Mouse (Mus musculus) midbrain, embryonic 11.5 days (tissue): ENCODE data around the gene Rpl32. TPM values are rescaled to one million over a fixed set of nuclear protein-coding genes. Genes with fewer than 3 reads are reported as not detected.
A peak's percentile ranks its signal among the peaks of the same experiment; 100 is the strongest.

Experiments
- ATAC-seq: fragments of 200-750 bp; cut with Nextera tagmentation; 2 replicates; pipeline ENCODE4 v1.8.0; 2017; ENCODE audit warnings: moderate TSS enrichment, moderate library complexity; ENCODE audit not compliant: low FRiP score
- DNase-seq: peaks from one replicate; pipeline ENCODE4 v3.0.0; 2015; ENCODE audit warnings: low spot score; ENCODE audit errors: missing footprints
- H3K27ac ChIP-seq: fragments of 300-500 bp; sonication (generic); 2 replicates; pipeline ENCODE4 v1.5.1; 2014; ENCODE audit warnings: low read depth, low read length
- H3K27me3 ChIP-seq: fragments of 300-500 bp; sonication (generic); 2 replicates; pipeline ENCODE4 v1.6.1; 2014; ENCODE audit warnings: mild to moderate bottlenecking, low read length, moderate library complexity, mixed read lengths; ENCODE audit not compliant: control insufficient read depth, insufficient read depth
- H3K36me3 ChIP-seq: fragments of 300-500 bp; sonication (generic); 2 replicates; pipeline ENCODE4 v1.6.1; 2014; ENCODE audit warnings: mild to moderate bottlenecking, low read length, moderate library complexity, mixed read lengths; ENCODE audit not compliant: control insufficient read depth, insufficient read depth
- H3K4me1 ChIP-seq: fragments of 300-500 bp; sonication (generic); 2 replicates; pipeline ENCODE4 v1.6.1; 2014; ENCODE audit warnings: low read length; ENCODE audit not compliant: control insufficient read depth, insufficient read depth
- H3K4me2 ChIP-seq: fragments of 300-500 bp; sonication (generic); 2 replicates; pipeline ENCODE4 v1.6.1; 2014; ENCODE audit warnings: mild to moderate bottlenecking, moderate library complexity
- H3K4me3 ChIP-seq: fragments of 300-500 bp; sonication (generic); 2 replicates; pipeline ENCODE4 v1.5.1; 2014; ENCODE audit warnings: low read depth, low read length
- H3K9ac ChIP-seq: fragments of 300-500 bp; sonication (generic); 2 replicates; pipeline ENCODE4 v1.6.1; 2014; ENCODE audit warnings: low read length
- H3K9me3 ChIP-seq: fragments of 300-500 bp; sonication (generic); 2 replicates; pipeline ENCODE4 v1.6.1; 2016; ENCODE audit warnings: low read length; ENCODE audit not compliant: control insufficient read depth
- WGBS: fragments of 180-500 bp; shearing (Covaris S2); extraction: QIAGEN DNeasy Blood & Tissue Kit; methylation state at CpG from one replicate; pipeline ENCODE4 v1.1.7; 2014; 5-methylcytosine and 5-hydroxymethylcytosine counted together
- polyA plus RNA-seq: library from polyadenylated mRNA; unstranded; fragments of >200 nt; fragmentation: Nextera tagmentation; extraction: Ambion mirVana; gene quantifications from 2 replicates; pipeline ENCODE4 v1.2.1, GENCODE M21; 2014

Rpl32 gene
- polyA plus RNA-seq, 1 experiment from 2014 or later, result 1,848 TPM

GRCm38 (mm10) chr6:115774501-115774921 is 34.0 kb downstream of the Rpl32 start, which contains the start of gene Cand2:
TSS of gene Cand2 (plus strand) at chr6:115774538.
- H3K4me2 ChIP-seq, result peak within 1 kb of the TSS; percentile 87
- 2% methylated on average over 12 of the region's 28 CpGs for WGBS
- DNase-seq (peak; percentile 98), ATAC-seq (peak; percentile 90)
- H3K27me3 ChIP-seq, result no peaks in the 10 kb centered on the region
- no peaks in the 10 kb centered on the region for H3K9me3 ChIP-seq
- H3K4me1 ChIP-seq, result peaks cover 18% of the 10 kb centered on the region
- peak within 1 kb of the TSS; percentile 56; the same call in 1 of the 2 replicates for H3K27ac ChIP-seq
- no peaks in the 10 kb centered on the region for H3K36me3 ChIP-seq
- H3K4me3 ChIP-seq, result peak within 1 kb of the TSS; percentile 80
- H3K9ac ChIP-seq, result peak within 1 kb of the TSS; percentile 88

GRCm38 (mm10) chr6:115773966-115774413 is 34.6 kb downstream of the Rpl32 start:
- H3K27me3 ChIP-seq, result no peaks in the 10 kb centered on the region
- H3K27ac ChIP-seq, result peak overlapping the region; percentile 25; the same call in 1 of the 2 replicates
- ATAC-seq, result peak; percentile 90
- peak overlapping the region; percentile 55 for H3K4me2 ChIP-seq
- H3K4me3 ChIP-seq, result peak overlapping the region; percentile 80
- no peaks in the 10 kb centered on the region for H3K9me3 ChIP-seq
- WGBS, result under 1% methylated on average over 14 of the region's 14 CpGs
- H3K4me1 ChIP-seq, result peaks cover 18% of the 10 kb centered on the region
- H3K9ac ChIP-seq, result peak overlapping the region; percentile 33
- peak; percentile 98 for DNase-seq
- no peaks in the 10 kb centered on the region for H3K36me3 ChIP-seq

DNA sequence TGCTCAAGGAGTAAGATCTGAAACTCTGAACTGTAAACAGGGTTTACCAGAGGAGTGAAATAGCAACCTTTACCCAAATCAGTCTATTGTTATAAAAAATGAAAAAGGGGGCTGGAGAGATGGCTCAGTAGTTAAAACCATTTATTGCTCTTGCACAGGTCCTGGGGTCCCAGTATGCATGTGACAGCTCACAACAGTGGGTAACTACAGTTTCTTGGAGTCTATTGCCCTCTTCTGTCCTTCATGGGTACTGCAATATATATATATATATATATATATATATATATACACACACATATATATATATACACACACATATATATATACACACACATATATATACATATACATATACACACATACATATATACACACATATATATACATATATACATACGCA is 35.9 kb downstream of the Rpl32 start:
- DNase-seq, result no peak

GRCm38 (mm10) chr6:115772201-115772600 is 36.3 kb downstream of the Rpl32 start:
- H3K36me3 ChIP-seq, result no peaks in the 10 kb centered on the region
- 76% methylated on average over 6 of the region's 6 CpGs for WGBS
- no peak for DNase-seq
- no peaks in the 10 kb centered on the region for H3K9me3 ChIP-seq
- no peak overlapping the region for H3K9ac ChIP-seq
- ATAC-seq, result no peak
- H3K4me2 ChIP-seq, result no peak overlapping the region
- no peak overlapping the region for H3K4me3 ChIP-seq
- peaks cover 18% of the 10 kb centered on the region for H3K4me1 ChIP-seq
- no peaks in the 10 kb centered on the region for H3K27me3 ChIP-seq
- H3K27ac ChIP-seq, result no peak overlapping the region

More for the DNA sequence above, 35.9 kb downstream of the Rpl32 start:
- 89% methylated on average over 1 of the region's 1 CpGs for WGBS
- Histone ChIP-seq H3K4me3 (no peak overlapping the region), H3K27me3 (no peaks in the 10 kb centered on the region), H3K4me2 (no peak overlapping the region), H3K27ac (no peak overlapping the region), H3K4me1 (peaks cover 18% of the 10 kb centered on the region), H3K36me3 (no peaks in the 10 kb centered on the region), H3K9me3 (no peaks in the 10 kb centered on the region), H3K9ac (no peak overlapping the region)
- ATAC-seq, result no peak

GRCm38 (mm10) chr6:115770852-115771251 is 37.7 kb downstream of the Rpl32 start:
- DNase-seq, result no peak
- WGBS, result 85% methylated on average over 4 of the region's 4 CpGs
- H3K4me3 ChIP-seq, result no peak overlapping the region
- no peaks in the 10 kb centered on the region for H3K27me3 ChIP-seq
- no peak overlapping the region for H3K27ac ChIP-seq
- ATAC-seq, result no peak
- no peak overlapping the region for H3K4me2 ChIP-seq
- H3K36me3 ChIP-seq, result no peaks in the 10 kb centered on the region
- H3K9me3 ChIP-seq, result no peaks in the 10 kb centered on the region
- H3K4me1 ChIP-seq, result peaks cover 9% of the 10 kb centered on the region
- H3K9ac ChIP-seq, result no peak overlapping the region

DNA sequence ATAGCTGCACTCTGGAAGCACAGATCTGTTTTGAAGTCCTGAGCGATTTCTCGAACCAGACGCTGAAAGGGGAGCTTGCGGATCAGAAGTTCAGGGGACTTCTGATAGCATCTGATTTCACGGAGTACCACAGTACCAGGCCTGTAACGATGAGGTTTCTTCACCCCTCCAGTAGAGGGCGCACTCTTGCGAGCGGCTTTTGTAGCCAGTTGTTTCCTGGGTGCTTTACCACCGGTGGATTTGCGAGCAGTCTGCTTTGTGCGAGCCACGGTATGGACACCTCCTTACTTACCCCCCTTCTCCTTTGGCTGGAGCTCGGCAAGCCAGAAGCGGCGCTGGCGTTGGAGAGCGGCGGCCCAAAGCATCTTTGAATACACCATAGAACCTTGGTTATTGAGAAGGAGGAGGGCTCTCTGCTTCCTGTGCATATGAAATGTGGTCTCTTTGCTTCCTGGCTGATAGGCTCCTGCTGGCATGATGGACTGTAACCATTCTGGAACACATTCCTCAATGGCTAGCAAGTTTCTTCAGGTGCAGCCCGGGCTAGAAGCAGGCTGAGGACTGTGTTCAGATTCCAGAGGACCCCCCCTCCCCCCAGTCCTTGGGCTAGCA is 38.4 kb downstream of the Rpl32 start:
- H3K36me3 ChIP-seq, result no peaks in the 10 kb centered on the region
- H3K4me1 ChIP-seq, result peaks cover 2% of the 10 kb centered on the region
- no peaks in the 10 kb centered on the region for H3K27me3 ChIP-seq
- H3K9ac ChIP-seq, result no peak overlapping the region
- H3K4me2 ChIP-seq, result no peak overlapping the region
- no peaks in the 10 kb centered on the region for H3K9me3 ChIP-seq
- 87% methylated on average over 20 of the region's 20 CpGs for whole genome bisulfite sequencing
- H3K4me3 ChIP-seq, result no peak overlapping the region
- ATAC-seq (no peak), DNase-seq (no peak)
- no peak overlapping the region for H3K27ac ChIP-seq

DNA sequence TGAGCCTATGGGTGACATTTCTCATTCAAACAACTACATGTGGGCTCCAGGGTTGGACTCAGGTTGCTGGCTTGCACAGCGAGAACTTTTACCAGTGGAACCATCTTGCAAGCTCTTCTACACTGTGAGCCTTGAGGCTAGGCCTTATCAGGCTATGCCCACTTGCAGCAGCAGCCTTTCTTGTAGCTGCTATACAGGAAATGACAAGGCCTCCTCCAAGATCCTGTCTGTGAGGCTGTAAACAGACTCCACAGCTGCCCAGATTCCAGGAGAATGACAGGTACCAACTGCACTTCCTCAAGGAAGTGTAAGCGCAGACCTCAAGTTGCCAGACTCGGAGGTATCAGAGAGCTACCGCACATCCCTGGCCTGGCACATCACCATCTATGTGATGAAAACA is 40.3 kb downstream of the Rpl32 start:
- no peaks in the 10 kb centered on the region for H3K36me3 ChIP-seq
- H3K4me3 ChIP-seq, result no peak overlapping the region
- WGBS, result 92% methylated on average over 4 of the region's 4 CpGs
- no peak for ATAC-seq
- H3K9ac ChIP-seq, result no peak overlapping the region
- H3K27ac ChIP-seq, result no peak overlapping the region
- no peak overlapping the region for H3K4me2 ChIP-seq
- H3K9me3 ChIP-seq, result no peaks in the 10 kb centered on the region
- peaks cover 8% of the 10 kb centered on the region for H3K4me1 ChIP-seq
- H3K27me3 ChIP-seq, result no peaks in the 10 kb centered on the region
- no peak for DNase-seq

GRCm38 (mm10) chr6:115767357-115767756 is 41.2 kb downstream of the Rpl32 start:
- Histone ChIP-seq H3K9me3 (no peaks in the 10 kb centered on the region), H3K36me3 (no peaks in the 10 kb centered on the region), H3K4me2 (no peak overlapping the region), H3K27me3 (no peaks in the 10 kb centered on the region), H3K9ac (no peak overlapping the region), H3K4me3 (no peak overlapping the region), H3K4me1 (peaks cover 13% of the 10 kb centered on the region), H3K27ac (no peak overlapping the region)
- 43% methylated on average over 9 of the region's 9 CpGs for WGBS
- DNase-seq (no peak), ATAC-seq (no peak)

DNA sequence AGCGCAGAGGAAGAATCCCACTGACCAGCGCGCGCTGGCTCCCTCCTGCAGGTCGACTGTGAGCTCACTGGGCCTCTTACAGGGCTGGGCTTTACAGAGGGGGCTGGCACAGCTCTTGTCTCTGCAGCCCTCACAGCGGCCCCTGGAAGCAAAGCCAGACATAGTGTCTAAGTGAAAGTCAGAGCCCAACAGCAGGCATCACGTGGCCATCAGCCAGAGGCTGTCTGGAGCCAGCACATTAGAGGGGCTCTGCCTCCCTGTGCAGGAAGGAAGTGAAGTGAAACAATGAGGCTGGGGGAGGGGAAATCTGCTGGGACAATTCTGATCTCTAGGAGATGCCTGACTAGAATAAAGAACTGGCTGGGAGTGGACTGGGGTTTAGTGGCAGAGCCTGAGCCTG is 44.4 kb downstream of the Rpl32 start:
- no peaks in the 10 kb centered on the region for H3K9me3 ChIP-seq
- ATAC-seq, result peak; percentile 87
- H3K4me1 ChIP-seq, result peaks cover 15% of the 10 kb centered on the region
- DNase-seq, result peak; percentile 92
- H3K36me3 ChIP-seq, result no peaks in the 10 kb centered on the region
- no peak overlapping the region for H3K4me3 ChIP-seq
- H3K9ac ChIP-seq, result peak overlapping the region; percentile 54
- WGBS, result 6% methylated on average over 7 of the region's 7 CpGs
- H3K27ac ChIP-seq, result peak overlapping the region; percentile 84
- no peaks in the 10 kb centered on the region for H3K27me3 ChIP-seq
- no peak overlapping the region for H3K4me2 ChIP-seq
